Mouse (Mus musculus): ENCODE data around the gene Zic3.

Gene Zic3

GRCm38 (mm10) chrX:58042512-58042911, 20.0 kb downstream of the Zic3 start:
- DNase-seq (ENCODE audit: low spot score): no peak
